Mouse (Mus musculus) ES-Bruce4 (cell line): Measurements from ENCODE around the gene Gdpd1. TPM values are rescaled to one million over a fixed set of nuclear protein-coding genes. Genes with fewer than 3 reads are reported as not detected.

ENCODE experiments used
- H3K27ac ChIP-seq: 2 replicates; pipeline ENCODE4 v1.5.1; 2012; ENCODE audit warnings: low read length, inconsistent platforms; ENCODE audit not compliant: insufficient read depth
- H3K27me3 ChIP-seq: 2 replicates; pipeline ENCODE4 v1.6.1; 2012; ENCODE audit warnings: mild to moderate bottlenecking, low read length, inconsistent platforms; ENCODE audit not compliant: control insufficient read depth, poor library complexity, insufficient read depth, severe bottlenecking
- H3K36me3 ChIP-seq: 2 replicates; pipeline ENCODE4 v1.6.1; 2012; ENCODE audit warnings: inconsistent platforms, mild to moderate bottlenecking, low read length, moderate library complexity; ENCODE audit not compliant: control insufficient read depth, poor library complexity, insufficient read depth, severe bottlenecking
- H3K4me1 ChIP-seq: one replicate; pipeline ENCODE4 v1.8.1; 2011; ENCODE audit warnings: low read length; ENCODE audit not compliant: control insufficient read depth, insufficient read depth
- H3K4me3 ChIP-seq: 2 replicates; pipeline ENCODE4 v1.5.1; 2011; ENCODE audit warnings: low read depth, mild to moderate bottlenecking, low read length
- H3K9ac ChIP-seq: 2 replicates; pipeline ENCODE4 v1.6.1; 2012; ENCODE audit warnings: low read depth, mild to moderate bottlenecking, inconsistent platforms; ENCODE audit not compliant: poor library complexity, severe bottlenecking
- H3K9me3 ChIP-seq: replicated peaks from 2 replicates; pipeline ENCODE4 v1.6.1; 2012; ENCODE audit warnings: mild to moderate bottlenecking, low read length, inconsistent platforms; ENCODE audit not compliant: control insufficient read depth, poor library complexity, insufficient read depth, severe bottlenecking
- CTCF ChIP-seq: IDR thresholded peaks from one replicate; pipeline ENCODE4 v1.8.1; 2011; ENCODE audit warnings: low read depth, low read length
- EP300 ChIP-seq: IDR thresholded peaks from 2 replicates; pipeline ENCODE4 v1.6.1; 2011; ENCODE audit warnings: low read depth, low read length; ENCODE audit not compliant: insufficient read depth
- POLR2A ChIP-seq: IDR thresholded peaks from one replicate; pipeline ENCODE4 v1.8.1; 2011; ENCODE audit warnings: low read length; ENCODE audit not compliant: insufficient read depth
- polyA plus RNA-seq: library from polyadenylated mRNA; stranded (reverse); fragments of >200 nt; gene quantifications from 2 replicates; pipeline ENCODE4 v1.2.4, GENCODE M21; 2011; ENCODE audit warnings: low read depth; ENCODE audit not compliant: missing spikeins, insufficient read depth, insufficient read length

The Gdpd1 gene
- polyA plus RNA-seq, 1 experiment = 6.3 TPM

GRCm38 (mm10) chr11:87108409-87108754 is 34.5 kb upstream of the Gdpd1 start, which contains the start of gene Prr11:
Prr11 (minus strand) TSS chr11:87108708.
- Histone ChIP-seq H3K4me1 (no peaks in the 10 kb centered on the region), H3K36me3 (peaks cover 42% of the 10 kb centered on the region), H3K9me3 (no peaks in the 10 kb centered on the region), H3K9ac (peak within 1 kb of the TSS; percentile 93), H3K27me3 (no peaks in the 10 kb centered on the region), H3K27ac (peak within 1 kb of the TSS; percentile 80), H3K4me3 (peak within 1 kb of the TSS; percentile 98)
- TF ChIP-seq EP300 = no peak
- no peak for TF ChIP-seq CTCF
- TF ChIP-seq POLR2A = no peak

- Histone ChIP-seq H3K27me3 (no peaks in the 10 kb centered on the region), H3K9me3 (no peaks in the 10 kb centered on the region), H3K27ac (no peak overlapping the region), H3K4me1 (peaks cover 2% of the 10 kb centered on the region), H3K4me3 (no peak overlapping the region), H3K36me3 (peaks cover 26% of the 10 kb centered on the region), H3K9ac (peak overlapping the region; percentile 86; the same call in 1 of the 2 replicates)
- no peak for TF ChIP-seq EP300
- no peak for TF ChIP-seq CTCF
- no peak for TF ChIP-seq POLR2A
These were observed 13.3 kb upstream of the Gdpd1 start for GRCm38 (mm10) chr11:87087142-87087541.

- no peaks in the 10 kb centered on the region for H3K27me3 ChIP-seq
- peaks cover 23% of the 10 kb centered on the region for H3K36me3 ChIP-seq
- H3K4me1 ChIP-seq = peaks cover 2% of the 10 kb centered on the region
- no peaks in the 10 kb centered on the region for H3K9me3 ChIP-seq
- peak within 1 kb of the TSS; percentile 86 for H3K9ac ChIP-seq
- TF ChIP-seq CTCF (no peak), EP300 (0 out of 2 replicates have a peak, but pooled peaks have one; percentile 17), POLR2A (peak; percentile 82)
- peak within 1 kb of the TSS; percentile 89 for H3K4me3 ChIP-seq
- H3K27ac ChIP-seq = no peak within 1 kb of the TSS
These were observed 12.6 kb upstream of the Gdpd1 start, which contains the start of gene Smg8 for GRCm38 (mm10) chr11:87086290-87086984. Smg8 (minus strand) TSS chr11:87086774.

- no peaks in the 10 kb centered on the region for H3K27me3 ChIP-seq
- peak overlapping the region; percentile 86 for H3K9ac ChIP-seq
- TF ChIP-seq POLR2A (no peak), EP300 (no peak), CTCF (no peak)
- H3K36me3 ChIP-seq = peaks cover 26% of the 10 kb centered on the region
- no peak overlapping the region for H3K27ac ChIP-seq
- no peaks in the 10 kb centered on the region for H3K9me3 ChIP-seq
- H3K4me3 ChIP-seq = peak overlapping the region; percentile 89
- H3K4me1 ChIP-seq = peaks cover 2% of the 10 kb centered on the region
These were observed 11.6 kb upstream of the Gdpd1 start for GRCm38 (mm10) chr11:87085461-87085860.

- TF ChIP-seq EP300 (no peak), POLR2A (no peak), CTCF (no peak)
- Histone ChIP-seq H3K9ac (no peak overlapping the region), H3K4me1 (peaks cover 2% of the 10 kb centered on the region), H3K9me3 (no peaks in the 10 kb centered on the region), H3K27ac (no peak overlapping the region), H3K4me3 (no peak overlapping the region), H3K36me3 (peaks cover 37% of the 10 kb centered on the region), H3K27me3 (no peaks in the 10 kb centered on the region)
These were observed 9.8 kb upstream of the Gdpd1 start for GRCm38 (mm10) chr11:87083712-87084111.

GRCm38 (mm10) chr11:87073343-87073865 is 458 bp downstream of the Gdpd1 start:
- no peak for TF ChIP-seq EP300
- TF ChIP-seq CTCF = no peak
- TF ChIP-seq POLR2A = no peak
- H3K27ac ChIP-seq = no peak overlapping the region
- peaks cover 7% of the 10 kb centered on the region for H3K36me3 ChIP-seq
- H3K27me3 ChIP-seq = no peaks in the 10 kb centered on the region
- no peaks in the 10 kb centered on the region for H3K4me1 ChIP-seq
- H3K9ac ChIP-seq = peak overlapping the region; percentile 64
- peak overlapping the region; percentile 74 for H3K4me3 ChIP-seq
- H3K9me3 ChIP-seq = no peaks in the 10 kb centered on the region
